Mouse (Mus musculus) MEL (cell line): ENCODE measurements at regions not wholly inside any gene's neighbourhood (a gene's known extent, or its start where the extent isn't known, plus 50 kb on each side); places are given as distances from the start of the nearest gene placed in this dataset.

Source experiments
- DNase-seq: peaks from one replicate; pipeline ENCODE4 v3.0.0; 2011; ENCODE audit warnings: low read depth, low spot score
- H3K27ac ChIP-seq: 2 replicates; pipeline ENCODE4 v1.5.1; 2012; ENCODE audit warnings: low read depth, mild to moderate bottlenecking, control low read depth, low read length, moderate library complexity; ENCODE audit not compliant: control insufficient read depth
- H3K27me3 ChIP-seq, 2 experiments: fragments of 150-350 bp in 1 of 2; sonication (generic) in 1 of 2; 2 replicates each; pipeline ENCODE4 v1.6.1; 2012; ENCODE audit warnings: low read length in 2 of 2, mild to moderate bottlenecking in 2 of 2, improper control_type of control experiment in 1 of 2, moderate library complexity in 1 of 2; ENCODE audit not compliant: insufficient read depth in 2 of 2, control insufficient read depth in 1 of 2
- H3K36me3 ChIP-seq, 2 experiments: 2 replicates each; pipeline ENCODE4 v1.6.1; 2012 to 2014; ENCODE audit warnings: low read length in 2 of 2, improper control_type of control experiment in 1 of 2, inconsistent platforms in 1 of 2, mild to moderate bottlenecking in 1 of 2; ENCODE audit not compliant: insufficient read depth in 2 of 2, control insufficient read depth in 1 of 2
- H3K4me1 ChIP-seq, 2 experiments: fragments of 150-350 bp in 1 of 2; sonication (generic) in 1 of 2; 2 replicates each; pipeline ENCODE4 v1.6.1; 2012; ENCODE audit warnings: low read length in 2 of 2, improper control_type of control experiment in 1 of 2, mild to moderate bottlenecking in 1 of 2; ENCODE audit not compliant: insufficient read depth in 2 of 2, control insufficient read depth in 1 of 2
- H3K4me3 ChIP-seq, 2 experiments: fragments of 150-350 bp in 1 of 2; sonication (generic) in 1 of 2; 2 replicates each; pipeline ENCODE4 v1.5.1; 2012; ENCODE audit warnings: low read depth in 2 of 2, low read length in 2 of 2, mild to moderate bottlenecking in 2 of 2, moderate library complexity in 2 of 2, control low read depth in 1 of 2, improper control_type of control experiment in 1 of 2; ENCODE audit not compliant: control insufficient read depth in 1 of 2, insufficient read depth in 1 of 2
- H3K79me2 ChIP-seq: 2 replicates; pipeline ENCODE4 v1.6.1; 2012; ENCODE audit warnings: mild to moderate bottlenecking, low read length, moderate library complexity; ENCODE audit not compliant: control insufficient read depth, poor library complexity, insufficient read depth
- H3K9ac ChIP-seq: 2 replicates; pipeline ENCODE4 v1.6.1; 2012; ENCODE audit warnings: low read depth, mild to moderate bottlenecking, control low read depth, low read length, moderate library complexity; ENCODE audit not compliant: control insufficient read depth, poor library complexity, severe bottlenecking
- H3K9me3 ChIP-seq: fragments of 150-350 bp; sonication (generic); replicated peaks from 2 replicates; pipeline ENCODE4 v1.6.1; 2012; ENCODE audit warnings: mild to moderate bottlenecking, low read length, improper control_type of control experiment, moderate library complexity; ENCODE audit not compliant: insufficient read depth
- CHD2 ChIP-seq: IDR thresholded peaks from 2 replicates; pipeline ENCODE4 v1.6.1; 2011; ENCODE audit warnings: low read length, improper control_type of control experiment
- ELF1 ChIP-seq: IDR thresholded peaks from 2 replicates; pipeline ENCODE4 v1.6.1; 2014; ENCODE audit warnings: low read depth, mild to moderate bottlenecking, inconsistent platforms, low read length, improper control_type of control experiment, moderate library complexity
- EP300 ChIP-seq, 2 experiments: IDR thresholded peaks; 2 replicates each; pipeline ENCODE4 v1.6.1; 2011; ENCODE audit warnings: improper control_type of control experiment in 2 of 2, low read length in 2 of 2, low read depth in 1 of 2, mild to moderate bottlenecking in 1 of 2
- ETS1 ChIP-seq: IDR thresholded peaks from 2 replicates; pipeline ENCODE4 v1.6.1; 2012; ENCODE audit warnings: low read depth, mild to moderate bottlenecking, inconsistent platforms, low read length, improper control_type of control experiment, moderate library complexity
- GABPA ChIP-seq: IDR thresholded peaks from 2 replicates; pipeline ENCODE4 v1.6.1; 2012; ENCODE audit warnings: low read depth, mild to moderate bottlenecking, inconsistent platforms, low read length, improper control_type of control experiment, moderate library complexity
- GATA1 ChIP-seq: IDR thresholded peaks from 2 replicates; pipeline ENCODE4 v1.6.1; 2011; ENCODE audit warnings: low read depth, low read length, improper control_type of control experiment
- KAT2A ChIP-seq: conservative IDR thresholded peaks from 2 replicates; pipeline ENCODE4 v1.6.1; 2012; ENCODE audit warnings: low read depth, low read length, improper control_type of control experiment, inconsistent platforms
- MAZ ChIP-seq: IDR thresholded peaks from 2 replicates; pipeline ENCODE4 v1.6.1; 2012; ENCODE audit warnings: low read depth, mild to moderate bottlenecking, inconsistent platforms, low read length, improper control_type of control experiment
- MXI1 ChIP-seq: IDR thresholded peaks from 2 replicates; pipeline ENCODE4 v1.6.1; 2011; ENCODE audit warnings: mild to moderate bottlenecking, low read depth, low read length, improper control_type of control experiment
- NELFE ChIP-seq: IDR thresholded peaks from 2 replicates; pipeline ENCODE4 v1.6.1; 2011; ENCODE audit warnings: low read depth, low read length, improper control_type of control experiment
- NRF1 ChIP-seq: IDR thresholded peaks from 2 replicates; pipeline ENCODE4 v1.6.1; 2014; ENCODE audit warnings: low read depth, mild to moderate bottlenecking, inconsistent platforms, low read length, improper control_type of control experiment, moderate library complexity; ENCODE audit not compliant: poor library complexity, insufficient read depth, severe bottlenecking
- POLR2A ChIP-seq, 2 experiments: IDR thresholded peaks; 2 replicates each; pipeline ENCODE4 v1.6.1; 2011 to 2012; ENCODE audit warnings: low read length in 2 of 2, mild to moderate bottlenecking in 2 of 2, control low read depth in 1 of 2, improper control_type of control experiment in 1 of 2, low read depth in 1 of 2, moderate library complexity in 1 of 2; ENCODE audit not compliant: control insufficient read depth in 1 of 2, insufficient read depth in 1 of 2, poor library complexity in 1 of 2
- POLR2AphosphoS2 ChIP-seq: IDR thresholded peaks from 2 replicates; pipeline ENCODE4 v1.6.1; 2011; ENCODE audit warnings: low read length, improper control_type of control experiment
- RAD21 ChIP-seq: IDR thresholded peaks from 2 replicates; pipeline ENCODE4 v1.6.1; 2011; ENCODE audit warnings: mild to moderate bottlenecking, low read depth, low read length, improper control_type of control experiment
- SMC3 ChIP-seq: IDR thresholded peaks from 2 replicates; pipeline ENCODE4 v1.6.1; 2011; ENCODE audit warnings: low read depth, low read length, improper control_type of control experiment
- TAL1 ChIP-seq: IDR thresholded peaks from 2 replicates; pipeline ENCODE4 v1.6.1; 2012; ENCODE audit warnings: mild to moderate bottlenecking, inconsistent platforms, low read length, moderate library complexity, mixed read lengths
- TBP ChIP-seq: IDR thresholded peaks from 2 replicates; pipeline ENCODE4 v1.8.0; 2011; ENCODE audit warnings: low read depth, low read length, improper control_type of control experiment
- UBTF ChIP-seq: IDR thresholded peaks from 2 replicates; pipeline ENCODE4 v1.6.1; 2012; ENCODE audit warnings: low read depth, mild to moderate bottlenecking, inconsistent platforms, low read length, improper control_type of control experiment, moderate library complexity, borderline replicate concordance; ENCODE audit not compliant: insufficient read depth
- USF1 ChIP-seq: IDR thresholded peaks from 2 replicates; pipeline ENCODE4 v1.6.1; 2014; ENCODE audit warnings: low read depth, mild to moderate bottlenecking, inconsistent platforms, low read length, improper control_type of control experiment, moderate library complexity
- USF2 ChIP-seq, 2 experiments: IDR thresholded peaks; 2 replicates each; pipeline ENCODE4 v1.6.1; 2011 to 2012; ENCODE audit warnings: improper control_type of control experiment in 2 of 2, low read length in 2 of 2, borderline replicate concordance in 1 of 2, inconsistent platforms in 1 of 2, low read depth in 1 of 2, mild to moderate bottlenecking in 1 of 2; ENCODE audit not compliant: insufficient read depth in 1 of 2
- ZC3H11A ChIP-seq: IDR thresholded peaks from 2 replicates; pipeline ENCODE4 v1.6.1; 2012; ENCODE audit warnings: low read depth, mild to moderate bottlenecking, inconsistent platforms, low read length, improper control_type of control experiment
- ZMIZ1 ChIP-seq: IDR thresholded peaks from 2 replicates; pipeline ENCODE4 v1.6.1; 2012; ENCODE audit warnings: low read depth, mild to moderate bottlenecking, inconsistent platforms, low read length, improper control_type of control experiment, moderate library complexity
- ZNF384 ChIP-seq: IDR thresholded peaks from 2 replicates; pipeline ENCODE4 v1.6.1; 2012; ENCODE audit warnings: low read depth, mild to moderate bottlenecking, inconsistent platforms, low read length, improper control_type of control experiment

GRCm38 (mm10) chr1:98720595-98720994 lies 299.7 kb downstream of the Slco6d1 start:
- Histone ChIP-seq H3K4me1 (no peaks in the 10 kb centered on the region), H3K79me2 (no peaks in the 10 kb centered on the region), H3K9me3 (no peaks in the 10 kb centered on the region), H3K27ac (no peak overlapping the region), H3K27me3 (no peaks in the 10 kb centered on the region), H3K4me3 (no peak overlapping the region), H3K36me3 (no peaks in the 10 kb centered on the region), H3K9ac (no peak overlapping the region)
- DNase-seq: no peak
- TF ChIP-seq ZNF384 (no peak), TAL1 (no peak), CHD2 (no peak), ELF1 (no peak), UBTF (no peak), NRF1 (no peak), EP300 (IDR thresholded peaks at IDR 0.05; ENCODE audit: low read depth in 1 of 2, low read length in 2 of 2) (no peak), GATA1 (no peak), RAD21 (no peak), USF1 (no peak), NELFE (no peak), ETS1 (no peak), MXI1 (no peak), MAZ (no peak), USF2 (IDR thresholded peaks at IDR 0.05; ENCODE audit: borderline replicate concordance in 1 of 2, insufficient read depth in 1 of 2, low read depth in 1 of 2, low read length in 2 of 2) (no peak)

- peak; percentile 8 for DNase-seq
- Histone ChIP-seq H3K79me2 (no peaks in the 10 kb centered on the region), H3K4me3 (no peak overlapping the region)
These were observed 306.6 kb downstream of the Slco6d1 start for GRCm38 (mm10) chr1:98727354-98728015.

More at GRCm38 (mm10) chr1:98727354-98728015, 306.6 kb downstream of the Slco6d1 start:
- TF ChIP-seq ZNF384: no peak
- no peak for TF ChIP-seq KAT2A
- TF ChIP-seq POLR2A (IDR thresholded peaks at IDR 0.05; ENCODE audit: control insufficient read depth in 1 of 2, insufficient read depth in 1 of 2, low read depth in 1 of 2, low read length in 2 of 2, poor library complexity in 1 of 2): no peak
- TF ChIP-seq NRF1: no peak
- no peak for TF ChIP-seq TBP
- TF ChIP-seq ZMIZ1: no peak
- no peak for TF ChIP-seq POLR2AphosphoS2
- no peak for TF ChIP-seq CHD2
- TF ChIP-seq EP300 (IDR thresholded peaks at IDR 0.05; ENCODE audit: low read depth in 1 of 2, low read length in 2 of 2): no peak
- no peak for TF ChIP-seq SMC3
- no peak for TF ChIP-seq TAL1
- no peak for TF ChIP-seq NELFE
- no peak for TF ChIP-seq ZC3H11A
- TF ChIP-seq USF2 (IDR thresholded peaks at IDR 0.05; ENCODE audit: borderline replicate concordance in 1 of 2, insufficient read depth in 1 of 2, low read depth in 1 of 2, low read length in 2 of 2): no peak
- no peak for TF ChIP-seq GABPA
- Histone ChIP-seq H3K27me3 (no peaks in the 10 kb centered on the region), H3K4me1 (no peaks in the 10 kb centered on the region), H3K27ac (no peak overlapping the region), H3K9me3 (no peaks in the 10 kb centered on the region), H3K9ac (no peak overlapping the region), H3K36me3 (no peaks in the 10 kb centered on the region)
